Mouse (Mus musculus) frontal cortex, postnatal 36 days (tissue): ENCODE measurements around the gene Crybg1.
"Not testable (repeated sequence)": the region's sequence is repeated elsewhere in the genome, so short reads cannot be mapped to it uniquely, and the experiment has no call there.

Source experiments
- DNase-seq, 2 experiments: peaks; one replicate each; pipeline ENCODE4 v3.0.0; 2022; ENCODE audit warnings: low spot score in 2 of 2

The Crybg1 gene

DNA sequence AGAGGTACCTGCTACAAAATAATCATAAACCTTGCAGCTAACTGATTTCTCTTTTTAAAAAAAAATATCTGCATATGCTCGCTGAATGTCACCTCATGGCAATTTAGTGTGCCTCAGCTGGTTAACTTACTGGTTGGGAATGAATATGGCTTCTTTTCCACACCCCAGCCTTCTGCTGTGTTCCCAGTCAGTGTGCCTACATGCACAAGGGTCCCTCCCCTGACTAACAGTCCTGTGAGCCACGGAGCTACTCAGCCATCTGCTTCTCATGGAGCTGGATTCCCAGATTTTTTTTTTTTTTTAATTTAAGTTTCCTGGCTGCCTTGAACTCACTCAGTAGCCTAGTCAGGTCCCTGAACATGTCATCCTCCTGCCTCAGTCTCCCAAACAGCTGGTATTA lies 183.7 kb downstream of the Crybg1 start:
- peak in 1 of 2 experiments; percentile 16 for DNase-seq

DNA sequence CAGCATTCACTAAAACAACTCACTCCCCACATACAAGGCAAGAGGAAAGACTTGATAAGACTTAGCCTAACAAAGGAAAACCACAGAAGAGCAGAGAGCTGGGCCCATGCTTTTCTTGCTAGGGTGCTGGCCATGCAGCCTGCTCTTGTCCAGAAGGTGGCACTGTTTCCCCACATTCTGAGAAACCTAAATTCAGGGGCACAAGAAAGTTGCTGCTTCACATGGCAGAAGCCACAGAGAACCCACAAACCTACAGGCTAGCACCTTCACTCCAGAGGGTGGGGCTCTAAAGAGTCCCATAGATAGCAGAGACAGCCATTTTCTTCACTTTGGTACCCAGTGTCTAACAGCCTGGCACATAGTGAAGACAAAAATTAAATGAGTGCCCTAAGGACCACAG lies 194.7 kb downstream of the Crybg1 start:
- DNase-seq: peak; percentile 49 to 64

DNA sequence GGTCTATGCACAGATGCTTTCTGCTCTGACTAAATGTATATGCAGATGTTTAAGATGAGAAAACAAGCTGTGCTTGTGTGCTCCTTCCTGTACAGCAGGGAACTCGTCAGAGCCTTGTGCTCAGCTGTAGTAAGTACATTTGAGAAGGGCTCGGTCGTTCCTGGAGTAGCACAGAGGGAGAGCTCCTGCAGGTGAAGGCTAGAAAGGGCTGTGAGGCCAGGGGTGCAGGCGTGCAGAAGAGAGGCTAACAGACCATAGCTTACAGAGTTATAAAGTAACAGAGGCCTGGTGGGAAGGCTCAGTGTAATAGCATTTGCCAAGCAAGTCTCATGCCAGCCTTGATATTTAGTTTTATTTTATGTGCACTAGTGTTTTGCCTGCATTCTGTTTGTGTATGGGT lies 203.2 kb downstream of the Crybg1 start:
- no peak for DNase-seq

DNA sequence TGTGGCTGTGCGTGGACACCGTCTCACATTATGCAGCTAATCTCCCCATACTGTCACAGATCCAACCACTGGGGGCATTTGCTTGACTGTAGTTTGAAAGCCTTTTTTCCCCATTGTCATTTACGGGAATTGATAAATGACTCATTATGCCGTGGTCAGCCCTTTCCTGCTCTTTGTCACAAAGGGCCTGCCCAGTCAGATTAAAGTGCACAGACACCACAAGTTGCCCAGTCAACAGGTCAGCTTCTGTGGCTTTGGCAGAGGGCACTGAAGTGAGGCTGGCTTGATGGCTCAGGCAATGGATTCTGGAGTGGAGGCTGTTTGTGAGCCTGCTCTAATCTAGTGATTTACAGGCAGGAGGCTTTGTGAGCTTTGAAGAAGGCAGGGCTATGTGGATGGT lies 204.9 kb downstream of the Crybg1 start:
- no peak for DNase-seq

DNA sequence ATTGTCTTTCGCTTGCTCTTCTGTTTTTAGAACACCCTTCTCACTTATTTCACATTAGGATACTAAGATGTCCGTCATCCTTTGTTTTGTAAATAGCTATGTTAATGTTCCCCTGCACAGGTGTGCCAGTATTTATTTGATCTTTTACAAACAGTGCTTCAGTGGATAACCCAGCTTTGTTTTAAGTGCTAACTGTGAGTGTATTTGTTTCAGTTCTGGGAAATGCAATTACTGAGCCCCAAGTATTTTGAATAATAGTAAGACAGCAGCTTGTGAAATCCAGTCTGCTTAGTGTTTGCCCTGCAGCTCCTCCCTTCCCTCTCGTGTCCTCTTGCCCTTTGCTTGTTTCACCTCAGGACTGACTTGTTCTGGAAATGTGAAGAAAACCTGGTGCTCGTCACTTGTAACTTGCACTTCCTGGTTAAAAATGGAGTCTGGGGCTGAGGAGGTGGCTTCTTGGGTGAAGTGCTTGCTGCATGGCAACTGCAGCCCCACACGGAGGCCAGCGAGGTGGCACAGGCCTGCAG lies 209.5 kb downstream of the Crybg1 start:
- no peak for DNase-seq

DNA sequence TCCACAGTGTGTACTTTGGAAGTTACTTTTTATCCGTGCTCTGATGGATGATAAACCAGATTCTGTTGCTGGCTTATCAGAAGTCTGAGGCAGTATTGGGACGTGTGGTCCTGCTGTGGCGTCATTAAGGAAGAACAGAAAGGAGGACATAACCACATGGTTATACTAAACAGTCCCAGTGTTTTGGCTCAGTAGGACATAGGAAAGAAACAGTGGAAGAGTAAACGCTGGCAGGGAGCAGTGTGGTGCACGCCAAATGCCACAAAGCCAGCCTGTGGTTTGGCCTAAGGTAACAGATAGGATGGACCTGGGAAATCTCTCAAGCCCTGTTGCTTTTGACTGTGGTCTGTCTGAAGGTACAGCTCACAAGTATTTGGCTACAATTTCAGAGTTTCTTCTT lies 220.1 kb downstream of the Crybg1 start:
- no peak for DNase-seq

DNA sequence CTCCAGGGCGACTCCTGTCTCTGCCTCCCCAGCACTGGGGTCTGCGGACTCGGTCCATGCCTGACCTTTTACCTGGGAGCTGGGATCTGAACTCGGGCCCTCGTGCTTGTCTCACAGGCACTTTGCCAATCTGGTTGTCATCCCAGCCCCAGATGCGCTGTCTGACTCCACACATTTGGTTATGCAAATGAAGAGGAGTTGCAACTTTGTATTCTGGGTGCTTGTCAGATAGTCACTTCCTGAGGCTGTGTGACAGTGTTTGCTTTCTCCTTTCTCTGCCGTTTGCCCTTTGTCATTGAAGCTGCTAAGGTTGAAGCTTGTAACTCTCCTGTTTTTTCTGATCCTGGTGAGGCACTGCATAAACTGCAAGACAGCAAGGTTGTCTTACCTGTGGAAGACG lies 220.9 kb downstream of the Crybg1 start:
- no peak for DNase-seq

DNA sequence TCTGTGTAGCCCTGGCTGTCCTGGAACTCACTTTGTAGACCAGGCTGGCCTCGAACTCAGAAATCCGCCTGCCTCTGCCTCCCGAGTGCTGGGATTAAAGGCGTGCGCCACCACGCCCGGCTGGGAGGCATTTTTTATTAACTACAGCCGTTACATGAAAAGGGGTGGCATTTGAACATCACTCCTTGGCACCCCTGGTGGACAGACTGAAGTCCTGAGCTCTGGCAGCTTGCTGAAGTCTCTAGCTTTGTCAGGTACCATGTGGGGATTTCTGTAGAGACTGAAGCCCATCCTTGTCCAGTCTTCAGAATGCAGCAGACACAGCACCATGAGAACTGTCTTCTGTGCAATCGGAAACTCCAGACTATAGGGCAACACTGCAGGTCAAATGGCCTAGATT lies 222.9 kb downstream of the Crybg1 start:
- DNase-seq: not testable (repeated sequence)

DNA sequence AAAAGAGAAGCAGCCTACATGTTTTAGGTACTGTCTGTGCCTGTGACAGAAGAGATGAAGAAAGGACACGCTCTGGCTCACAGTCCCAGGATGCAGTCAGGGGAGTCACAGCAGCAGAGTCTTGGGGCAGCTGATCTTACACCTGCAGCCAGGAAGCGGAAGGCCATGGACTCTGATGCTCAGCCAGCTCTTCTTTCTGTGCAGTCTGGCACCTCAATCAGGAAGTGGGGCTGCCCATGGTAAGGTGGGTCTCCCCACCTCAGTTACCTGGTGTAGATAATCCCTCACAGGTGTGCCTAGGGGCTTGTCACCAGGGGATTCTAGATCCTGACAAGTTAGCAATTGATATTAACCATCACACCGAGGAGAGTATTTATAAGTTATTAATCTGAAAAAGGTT lies 225.6 kb downstream of the Crybg1 start:
- no peak for DNase-seq

DNA sequence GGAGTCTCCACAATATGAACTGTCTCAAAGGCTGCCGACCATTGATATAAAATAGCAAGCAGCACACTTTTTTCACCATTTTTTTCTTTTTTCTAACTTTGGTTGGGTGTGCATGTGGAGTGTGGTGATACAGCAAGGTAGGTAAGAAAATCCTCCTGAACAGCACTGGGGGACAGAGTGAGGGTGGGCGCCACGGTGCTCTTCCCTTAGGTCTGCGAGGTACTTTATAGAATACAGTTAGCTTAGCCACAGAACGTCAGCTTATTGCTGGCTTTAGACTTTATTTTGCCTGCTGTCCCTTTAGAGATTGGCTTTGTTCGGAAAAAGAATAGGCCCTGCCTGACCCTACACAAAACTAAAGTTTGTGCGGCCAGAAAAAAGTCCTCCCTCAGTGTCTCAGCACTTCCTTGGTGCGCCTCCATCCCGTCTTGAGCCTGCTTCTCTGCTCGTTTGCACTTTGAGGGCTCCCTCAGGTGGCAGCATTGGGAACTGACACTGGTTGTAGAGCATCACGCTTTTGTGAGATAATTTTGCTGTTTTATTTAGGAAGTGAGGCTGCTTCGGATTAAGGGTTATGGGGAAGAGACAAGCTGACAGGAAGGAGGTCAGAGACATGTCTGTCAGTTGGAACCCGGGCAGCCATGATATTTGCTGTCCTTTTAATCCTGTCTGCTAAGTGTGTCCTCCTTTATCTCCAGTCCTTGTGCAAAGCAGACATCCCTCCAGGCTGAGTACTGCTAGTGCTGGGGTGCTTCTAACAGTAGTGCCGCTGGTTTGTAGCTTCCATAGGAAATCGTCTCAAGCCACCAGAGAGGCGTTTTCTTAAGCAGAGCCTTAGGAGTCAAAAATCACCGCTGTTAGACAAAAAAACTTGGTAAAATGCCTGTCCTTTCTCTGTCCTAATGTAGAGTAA lies 229.7 kb downstream of the Crybg1 start:
- DNase-seq: peak; percentile 82 to 85

DNA sequence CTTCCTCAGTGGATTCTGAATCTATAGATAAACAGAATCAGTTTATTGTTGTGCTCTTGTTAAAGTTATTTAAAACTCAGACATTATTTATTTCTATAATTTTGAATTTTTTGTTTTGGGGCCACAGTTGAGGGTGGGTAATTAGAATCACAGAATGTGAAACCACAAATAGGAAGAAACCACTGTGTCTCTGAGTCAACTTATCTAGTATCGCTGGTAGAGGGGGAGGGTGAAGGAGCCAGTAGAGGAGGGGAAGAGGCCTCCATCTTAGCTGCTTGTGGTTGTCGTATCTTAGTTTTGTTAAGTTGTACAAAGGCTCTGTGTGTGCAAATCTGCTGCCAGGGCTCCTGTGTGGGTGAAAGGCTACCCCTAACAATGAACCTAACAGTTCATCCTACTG lies 231.9 kb downstream of the Crybg1 start:
- DNase-seq: no peak

DNA sequence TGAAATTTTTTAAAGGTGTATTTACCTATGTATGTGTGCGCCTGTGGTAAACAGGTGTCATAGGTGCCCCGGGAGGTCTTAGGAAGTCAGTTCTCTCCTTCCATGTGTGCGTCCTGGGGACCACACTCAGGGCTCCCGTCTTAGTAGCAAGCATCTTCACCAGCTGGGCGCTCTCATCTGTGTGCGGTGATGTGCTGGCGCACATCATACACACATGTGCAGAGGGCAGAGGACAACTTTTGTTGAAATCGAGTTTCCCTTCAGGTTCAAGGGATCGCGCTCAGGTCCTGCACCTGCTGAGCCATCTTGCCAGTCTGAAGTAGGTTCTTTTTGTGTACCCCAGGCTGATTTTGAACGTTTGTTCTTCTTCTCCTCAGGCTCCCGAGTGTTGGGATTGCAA lies 232.5 kb downstream of the Crybg1 start:
- no peak for DNase-seq

DNA sequence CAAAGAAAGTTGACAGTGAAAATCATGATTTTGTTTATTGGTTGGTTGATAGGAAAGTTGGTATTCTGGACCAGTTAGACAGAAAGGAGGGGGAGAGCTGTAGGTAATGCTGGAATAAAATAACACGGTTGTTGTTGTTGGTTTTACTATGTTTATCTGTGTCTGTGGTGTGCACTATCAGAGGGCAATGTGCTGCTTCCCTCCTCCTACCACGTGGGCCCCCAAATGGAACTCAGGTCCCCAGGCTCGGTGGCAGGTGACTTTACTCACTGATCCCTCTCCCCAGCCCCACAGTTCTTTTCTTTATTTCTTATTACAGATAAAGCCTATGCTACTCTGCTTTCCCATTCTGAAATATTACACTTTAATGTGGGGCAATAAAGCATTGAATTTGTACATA lies 236.4 kb downstream of the Crybg1 start:
- DNase-seq: no peak

DNA sequence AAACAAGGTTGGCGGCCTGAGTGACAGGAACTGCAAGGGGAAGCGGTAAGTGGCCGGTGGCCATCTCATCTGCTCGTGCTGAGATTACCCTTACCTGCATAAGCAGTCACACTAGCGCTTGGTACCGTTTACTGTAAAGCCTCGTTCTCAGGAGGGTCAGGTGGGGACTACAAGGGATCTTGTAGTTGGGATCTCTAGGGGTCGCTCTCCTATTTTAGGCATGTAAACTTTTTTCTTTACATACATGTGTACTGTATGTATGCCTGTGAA lies 237.8 kb downstream of the Crybg1 start:
- no peak for DNase-seq

DNA sequence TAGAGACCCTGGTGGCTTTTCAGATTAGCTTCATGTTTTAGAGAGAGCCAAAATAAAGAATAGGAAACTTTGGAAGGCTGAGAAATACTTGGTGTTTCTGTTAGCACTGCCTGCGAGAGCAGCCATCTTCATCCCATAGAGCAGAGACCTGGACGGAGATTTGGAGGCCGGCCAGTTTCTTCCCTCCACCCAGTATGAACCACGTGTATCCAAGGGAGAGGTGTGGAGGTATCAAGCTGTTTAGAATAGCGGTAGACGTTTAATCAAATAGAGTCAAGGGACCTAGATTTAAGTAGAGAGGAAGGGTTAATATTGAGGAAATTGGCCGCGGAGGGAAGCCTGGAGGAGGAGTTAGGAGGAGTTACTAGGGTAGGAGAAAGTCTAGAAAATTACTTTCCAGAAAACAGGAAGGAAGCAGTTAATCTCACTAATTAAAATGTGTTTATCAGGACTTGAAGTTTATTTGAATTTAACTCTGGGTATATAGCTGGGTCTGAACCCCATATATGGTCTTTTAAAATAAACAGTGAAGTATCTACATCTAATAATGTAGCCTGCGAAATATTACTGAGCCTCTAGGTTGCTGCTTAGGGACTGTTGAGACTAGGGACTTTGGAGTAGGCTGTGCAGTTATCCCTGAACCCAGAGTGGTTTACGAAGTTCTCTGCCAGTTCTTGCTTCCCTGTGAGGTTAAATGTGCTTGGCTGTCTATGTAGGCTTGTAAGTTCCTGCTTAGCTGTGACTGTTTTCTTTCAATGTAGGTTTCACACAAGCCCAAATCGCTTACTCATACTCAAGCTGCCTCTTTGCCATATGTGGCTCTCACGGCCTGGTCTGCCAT lies 238.4 kb downstream of the Crybg1 start:
- DNase-seq: no peak

DNA sequence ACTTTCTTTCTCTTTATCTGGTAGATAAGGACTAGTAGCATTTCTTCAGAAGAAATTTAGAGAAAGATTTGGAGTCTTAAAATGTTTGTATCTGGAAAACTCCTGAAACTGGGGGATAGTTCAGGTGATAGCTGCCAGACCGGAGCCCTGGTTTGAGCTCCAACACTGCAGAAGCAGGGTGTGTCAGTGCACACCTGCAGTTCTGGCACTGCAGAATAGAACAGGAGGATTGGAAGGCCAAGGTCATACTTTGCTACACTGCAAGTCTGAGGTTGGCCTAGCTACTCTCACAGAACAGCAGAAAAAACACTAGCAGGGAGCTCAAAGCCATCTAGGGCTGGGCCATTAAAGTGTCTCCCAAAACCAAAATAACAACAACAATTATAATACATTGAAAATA lies 244.1 kb downstream of the Crybg1 start:
- DNase-seq: no peak

DNA sequence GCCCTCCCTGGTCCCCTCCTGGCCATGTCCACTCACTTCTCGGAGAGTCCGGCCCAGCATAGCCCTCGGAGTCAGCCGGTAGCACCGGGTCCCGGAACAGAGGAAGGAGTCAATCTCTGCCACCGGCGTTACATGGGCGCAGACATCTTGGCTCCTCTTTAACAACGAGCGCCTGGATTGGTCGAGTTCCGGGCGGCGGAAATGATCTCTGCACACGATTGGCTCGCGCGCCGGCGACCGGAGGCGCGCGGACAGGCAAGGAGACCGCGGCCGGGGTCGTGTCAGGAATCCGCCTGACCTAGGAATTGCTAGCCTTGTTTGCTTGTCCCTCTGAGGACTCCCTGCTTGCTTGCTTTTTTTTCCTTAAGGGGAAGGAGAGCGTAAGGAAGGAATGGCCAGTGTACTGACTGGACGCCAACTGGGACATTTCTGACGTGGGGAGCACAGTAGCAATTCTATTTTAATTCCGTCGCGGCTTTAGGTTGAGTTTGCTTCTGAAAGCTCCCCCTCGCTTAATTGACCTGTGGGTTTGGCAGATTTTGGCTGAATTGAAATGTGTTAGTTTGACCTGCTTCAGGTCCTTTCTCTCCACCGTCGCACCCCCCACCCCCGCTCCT lies 247.0 kb downstream of the Crybg1 start, which contains the start of the genes Qrsl1 and Rtn4ip1:
Qrsl1 (minus strand) TSS at position 168 of the 617 bp plus-strand sequence.
Rtn4ip1 (plus strand) TSS at position 230 of the 617 bp plus-strand sequence.
- DNase-seq: peak; percentile 93 to 97

DNA sequence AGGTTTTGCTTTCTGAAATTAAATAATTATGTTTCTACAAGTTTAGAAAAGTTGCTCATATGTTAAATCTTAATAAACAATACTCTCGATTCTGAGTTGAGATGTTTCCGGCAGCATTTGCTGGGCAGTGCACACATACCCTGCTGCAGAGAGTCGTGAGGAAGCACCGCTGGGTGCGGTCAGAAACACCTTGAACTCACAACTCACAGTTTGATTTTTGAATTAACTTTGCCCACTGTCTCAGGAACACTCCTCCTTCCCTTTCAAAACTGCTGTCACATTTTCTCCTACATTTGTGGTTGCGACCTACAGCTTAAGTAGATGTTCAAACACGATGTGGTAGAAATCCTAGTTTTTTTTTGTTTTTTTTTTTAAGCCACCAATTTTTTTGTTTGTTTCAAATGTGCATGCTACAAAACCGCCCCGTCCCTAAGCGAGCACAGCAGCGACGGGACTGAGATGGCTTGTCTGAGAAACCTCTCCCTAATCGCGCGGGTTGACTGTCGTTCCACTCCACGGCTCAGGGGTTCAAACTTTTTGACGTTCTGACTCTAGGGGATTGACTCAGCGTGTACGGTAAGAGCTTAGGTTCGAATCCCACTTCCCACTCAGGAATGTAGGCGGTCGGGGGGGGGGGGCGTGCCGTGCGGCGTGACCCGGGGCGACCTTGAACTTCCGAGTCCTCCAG lies 247.6 kb downstream of the Crybg1 start:
- no peak for DNase-seq
